Mouse (Mus musculus) liver, adult 2 months (tissue): ENCODE data around the gene Dcaf15.

Experiments used
- CTCF ChIP-seq: fragments of 200-500 bp; IDR thresholded peaks from 2 replicates; pipeline ENCODE4 v1.5.1; 2011; ENCODE audit warnings: low read depth, low read length, control low read depth
- POLR2A ChIP-seq: fragments of 200-500 bp; IDR thresholded peaks from 2 replicates; pipeline ENCODE4 v1.6.1; 2011; ENCODE audit warnings: low read length, control low read depth; ENCODE audit not compliant: insufficient read depth; ENCODE audit errors: extremely low read depth

- TF ChIP-seq CTCF = no peak
- no peak for TF ChIP-seq POLR2A
Measured at GRCm38 (mm10) chr8:84052746-84053145, 51.8 kb downstream of the Dcaf15 start.
